Mouse (Mus musculus): ENCODE measurements at regions not wholly inside any gene's neighbourhood (a gene's known extent, or its start where the extent isn't known, plus 50 kb on each side); places are given as distances from the start of the nearest gene placed in this dataset.

DNA sequence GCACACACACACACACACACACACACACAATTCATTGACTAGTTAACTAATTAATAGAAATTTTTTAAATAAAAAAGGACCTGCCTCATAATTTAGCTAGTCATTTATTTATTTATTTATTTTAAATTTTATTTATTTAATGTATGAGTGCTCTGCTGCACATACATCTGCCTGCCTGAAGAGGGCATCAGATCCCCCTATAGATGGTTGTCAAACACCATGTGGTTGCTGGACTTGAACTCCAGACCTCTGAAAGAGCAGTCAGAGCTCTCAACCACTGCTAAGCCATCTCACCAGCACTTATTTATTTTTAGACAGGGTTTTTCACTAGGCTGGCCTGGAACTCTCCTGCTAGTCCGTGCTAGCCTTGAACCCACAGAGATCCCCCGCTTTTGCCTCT, 50.6 kb upstream of the Hdhd5 start:
- no peak for ATAC-seq (replicated peaks in 1 of 2; ENCODE audit: insufficient read depth in 1 of 2, low FRiP score in 2 of 2, low TSS enrichment in 1 of 2, low read depth in 1 of 2, poor library complexity in 2 of 2, severe bottlenecking in 2 of 2)

All from hematopoietic stem cell, adult 5-6 weeks (primary cell).